Mouse (Mus musculus) limb, embryonic 10.5 days (tissue): ENCODE measurements around the gene Atp8a2. TPM values are rescaled to one million over a fixed set of nuclear protein-coding genes. Genes with fewer than 3 reads are reported as not detected.
"Not testable (repeated sequence)": the region's sequence is repeated elsewhere in the genome, so short reads cannot be mapped to it uniquely, and the experiment has no call there.

Source experiments
- DNase-seq: peaks from one replicate; pipeline ENCODE4 v3.0.0-alpha.2; 2017; ENCODE audit warnings: low spot score
- H3K27ac ChIP-seq: fragments of 300-500 bp; sonication (generic); 2 replicates; pipeline ENCODE4 v1.5.1; 2016; ENCODE audit warnings: mild to moderate bottlenecking
- H3K27me3 ChIP-seq: fragments of 300-500 bp; sonication (generic); 2 replicates; pipeline ENCODE4 v1.6.1; 2016; ENCODE audit warnings: low read depth, mild to moderate bottlenecking; ENCODE audit not compliant: poor library complexity, severe bottlenecking
- H3K36me3 ChIP-seq: fragments of 300-500 bp; sonication (generic); 2 replicates; pipeline ENCODE4 v1.6.1; 2016; ENCODE audit warnings: mild to moderate bottlenecking, moderate library complexity
- H3K4me1 ChIP-seq: fragments of 300-500 bp; sonication (generic); 2 replicates; pipeline ENCODE4 v1.6.1; 2016
- H3K4me3 ChIP-seq: fragments of 300-500 bp; sonication (generic); 2 replicates; pipeline ENCODE4 v1.5.1; 2016; ENCODE audit warnings: mild to moderate bottlenecking, moderate library complexity
- H3K9me3 ChIP-seq: fragments of 300-500 bp; sonication (generic); replicated peaks from 2 replicates; pipeline ENCODE4 v1.6.1; 2016; ENCODE audit warnings: mild to moderate bottlenecking
- WGBS: fragments of 180-500 bp; shearing (Covaris S2); methylation state at CpG from one replicate; pipeline ENCODE4 v1.1.7; 2016; 5-methylcytosine and 5-hydroxymethylcytosine counted together
- polyA plus RNA-seq: library from polyadenylated mRNA; unstranded; fragments of >200 nt; fragmentation: Nextera tagmentation; extraction: Ambion mirVana; gene quantifications from 2 replicates; pipeline ENCODE4 v1.2.1, GENCODE M21; 2016

Atp8a2 gene
- polyA plus RNA-seq, 1 experiment from 2014 or later, result 2.8 TPM

- Histone ChIP-seq H3K36me3 (no peaks in the 10 kb centered on the region), H3K9me3 (no peaks in the 10 kb centered on the region), H3K27ac (peak overlapping the region; percentile 36; the same call in 1 of the 2 replicates), H3K27me3 (no peaks in the 10 kb centered on the region), H3K4me1 (peaks cover 12% of the 10 kb centered on the region), H3K4me3 (no peak overlapping the region)
- 46% methylated on average over 14 of the region's 14 CpGs for WGBS
- DNase-seq, result peak; percentile 37
Observed at GRCm38 (mm10) chr14:59839951-59840720, 356.8 kb downstream of the Atp8a2 start.

DNA sequence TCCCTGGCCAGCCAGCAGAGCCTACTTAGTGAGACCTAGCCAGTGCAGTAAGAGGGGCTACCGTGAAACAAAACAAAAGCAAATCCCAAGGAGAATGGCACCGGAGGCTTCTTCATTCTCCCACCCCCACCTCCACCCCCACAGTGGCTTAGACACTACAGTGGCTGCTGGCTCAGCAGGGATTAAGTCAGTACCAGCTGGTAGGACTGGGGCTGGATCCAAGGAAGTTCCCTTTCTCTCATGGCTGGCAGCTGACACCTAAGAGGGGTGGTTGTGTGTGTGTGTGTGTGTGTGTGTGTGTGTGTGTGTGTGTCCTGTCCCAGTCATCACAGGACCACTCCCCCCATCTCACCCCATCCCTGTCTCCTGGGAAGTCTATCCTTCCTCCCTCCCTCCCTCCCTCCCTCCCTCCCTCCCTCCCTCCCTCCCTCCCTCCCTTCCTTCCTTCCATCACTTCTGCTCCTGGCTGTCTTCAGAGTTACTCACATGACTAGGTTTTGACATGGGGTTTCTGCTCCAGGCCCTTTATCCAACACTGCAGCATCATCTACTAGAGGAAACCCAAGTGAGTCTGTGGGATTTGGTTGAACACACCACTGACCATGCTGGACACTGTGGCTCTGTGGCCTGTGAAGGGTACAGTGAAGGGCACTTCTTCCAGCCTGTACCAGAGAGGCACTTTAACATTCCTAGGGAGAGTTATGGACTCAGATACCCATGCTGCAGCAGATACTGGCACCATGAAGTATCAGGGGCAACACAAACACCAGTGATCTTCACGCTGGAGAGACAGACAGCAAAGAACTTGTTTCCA is 358.3 kb downstream of the Atp8a2 start:
- H3K4me1 ChIP-seq, result peaks cover 12% of the 10 kb centered on the region
- not testable (repeated sequence) for H3K36me3 ChIP-seq, H3K27me3 ChIP-seq, H3K4me3 ChIP-seq, H3K9me3 ChIP-seq, H3K27ac ChIP-seq, DNase-seq
- WGBS, result 91% methylated on average over 1 of the region's 3 CpGs

- not testable (repeated sequence) for H3K27ac ChIP-seq, DNase-seq, H3K9me3 ChIP-seq, H3K27me3 ChIP-seq, H3K4me3 ChIP-seq, H3K36me3 ChIP-seq
- no CpG with 5 or more reads among the region's 3 CpGs for WGBS
- H3K4me1 ChIP-seq, result peaks cover 12% of the 10 kb centered on the region
Observed at GRCm38 (mm10) chr14:59837691-59838241, 359.2 kb downstream of the Atp8a2 start.

DNA sequence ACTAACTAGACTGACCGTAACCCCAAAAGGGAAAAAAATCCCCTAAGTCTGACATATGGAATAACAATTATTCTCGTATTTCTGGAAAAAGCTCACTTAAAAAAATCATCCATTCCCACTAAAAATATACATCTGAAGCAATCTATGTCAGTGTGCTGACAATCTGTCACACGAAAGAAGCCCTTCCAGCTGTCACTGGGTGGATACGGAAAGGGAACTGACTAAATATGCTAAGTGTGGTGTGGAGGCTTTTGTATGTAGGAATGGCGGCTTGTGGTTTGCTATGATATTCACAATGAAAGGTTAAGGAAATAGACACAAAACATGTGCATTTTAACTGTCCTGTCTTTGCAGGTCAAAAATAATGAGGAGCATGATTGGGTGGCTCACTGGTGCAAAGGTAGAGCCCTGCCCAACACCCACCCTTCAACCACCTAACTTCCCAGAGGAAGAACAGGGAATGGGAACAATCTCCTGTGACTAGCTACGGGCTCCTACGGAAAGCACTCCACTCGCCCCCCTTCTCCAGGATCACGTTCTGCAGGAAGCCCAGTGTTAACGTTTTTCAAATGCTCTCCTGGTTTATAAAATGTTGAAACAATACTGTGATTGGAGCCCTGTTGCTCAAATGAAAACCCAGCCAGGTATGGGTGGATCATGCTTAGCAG is 360.0 kb downstream of the Atp8a2 start:
- DNase-seq, result no peak
- H3K27ac ChIP-seq, result no peak overlapping the region
- WGBS, result 67% methylated on average over 10 of the region's 10 CpGs
- no peaks in the 10 kb centered on the region for H3K27me3 ChIP-seq
- H3K4me1 ChIP-seq, result peaks cover 12% of the 10 kb centered on the region
- H3K9me3 ChIP-seq, result no peaks in the 10 kb centered on the region
- no peaks in the 10 kb centered on the region for H3K36me3 ChIP-seq
- no peak overlapping the region for H3K4me3 ChIP-seq

- no peak for DNase-seq
- Histone ChIP-seq H3K36me3 (no peaks in the 10 kb centered on the region), H3K27me3 (no peaks in the 10 kb centered on the region), H3K4me3 (no peak overlapping the region), H3K27ac (no peak overlapping the region), H3K4me1 (peaks cover 17% of the 10 kb centered on the region), H3K9me3 (no peaks in the 10 kb centered on the region)
- WGBS, result 77% methylated on average over 5 of the region's 5 CpGs
Observed at GRCm38 (mm10) chr14:59829580-59829979, 367.4 kb downstream of the Atp8a2 start.

DNA sequence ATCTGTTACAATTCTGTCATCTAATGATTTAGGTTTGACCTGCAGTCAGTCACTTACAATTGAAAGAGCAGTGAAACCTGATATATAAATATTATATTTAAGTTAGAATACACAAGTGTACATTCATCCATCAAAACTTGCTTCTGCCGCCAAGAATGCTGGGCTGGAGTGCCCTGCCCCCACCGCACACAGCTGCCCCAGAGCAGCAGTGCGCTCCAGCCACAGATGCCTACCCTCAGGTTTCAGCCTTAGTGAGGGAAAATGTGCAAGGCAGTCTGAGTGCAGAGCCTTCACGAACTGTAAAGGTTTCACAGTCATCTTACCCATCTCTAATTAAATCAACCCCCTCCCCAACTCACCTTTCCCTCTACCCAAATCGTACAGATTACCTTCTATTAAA is 369.6 kb downstream of the Atp8a2 start:
- Histone ChIP-seq H3K4me1 (peaks cover 17% of the 10 kb centered on the region), H3K27me3 (no peaks in the 10 kb centered on the region), H3K9me3 (no peaks in the 10 kb centered on the region), H3K36me3 (no peaks in the 10 kb centered on the region), H3K27ac (peak overlapping the region; percentile 32; the same call in 1 of the 2 replicates), H3K4me3 (no peak overlapping the region)
- DNase-seq, result no peak
- 74% methylated on average over 5 of the region's 5 CpGs for WGBS

DNA sequence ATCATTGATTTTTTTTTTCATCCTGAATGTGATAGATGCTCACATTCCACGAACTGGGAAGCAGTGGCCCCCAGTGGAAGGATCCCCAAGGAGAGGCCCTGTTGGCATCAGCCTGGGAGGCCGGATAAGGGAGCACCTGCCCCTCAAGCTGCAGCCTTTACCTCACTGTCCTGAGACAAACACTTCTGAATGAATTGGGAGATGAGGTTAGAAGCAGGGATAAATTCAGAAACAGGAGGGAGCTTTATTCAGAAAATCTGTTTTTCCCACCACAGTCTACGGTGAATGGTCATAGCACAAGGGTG is 376.9 kb downstream of the Atp8a2 start:
- Histone ChIP-seq H3K4me1 (peaks cover 12% of the 10 kb centered on the region), H3K36me3 (no peaks in the 10 kb centered on the region), H3K4me3 (no peak overlapping the region), H3K9me3 (0 out of 2 replicates have a peak, but pooled peaks cover 4% of the 10 kb centered on the region), H3K27ac (no peak overlapping the region), H3K27me3 (no peaks in the 10 kb centered on the region)
- 69% methylated on average over 3 of the region's 3 CpGs for WGBS
- DNase-seq, result no peak

GRCm38 (mm10) chr14:59819215-59820114 is 377.5 kb downstream of the Atp8a2 start:
- no peaks in the 10 kb centered on the region for H3K36me3 ChIP-seq
- peaks cover 18% of the 10 kb centered on the region for H3K4me1 ChIP-seq
- H3K27ac ChIP-seq, result no peak overlapping the region
- no peak for DNase-seq
- H3K27me3 ChIP-seq, result no peaks in the 10 kb centered on the region
- H3K9me3 ChIP-seq, result 0 out of 2 replicates have a peak, but pooled peaks cover 4% of the 10 kb centered on the region
- no peak overlapping the region for H3K4me3 ChIP-seq
- WGBS, result 80% methylated on average over 5 of the region's 5 CpGs

GRCm38 (mm10) chr14:59810316-59810715 is 386.7 kb downstream of the Atp8a2 start:
- H3K27me3 ChIP-seq, DNase-seq, H3K36me3 ChIP-seq, H3K4me3 ChIP-seq, H3K9me3 ChIP-seq: not testable (repeated sequence)
- 91% methylated on average over 2 of the region's 2 CpGs for WGBS
- Histone ChIP-seq H3K27ac (peak overlapping the region; percentile 42; the same call in 1 of the 2 replicates), H3K4me1 (peaks cover 48% of the 10 kb centered on the region)

GRCm38 (mm10) chr14:59809790-59810189 is 387.2 kb downstream of the Atp8a2 start:
- H3K36me3 ChIP-seq, result no peaks in the 10 kb centered on the region

GRCm38 (mm10) chr14:59807528-59808300 is 389.3 kb downstream of the Atp8a2 start:
- 59% methylated on average over 7 of the region's 7 CpGs for WGBS
- Histone ChIP-seq H3K27me3 (no peaks in the 10 kb centered on the region), H3K4me3 (no peak overlapping the region), H3K27ac (peak overlapping the region; percentile 75; the same call in 1 of the 2 replicates), H3K4me1 (peaks cover 42% of the 10 kb centered on the region), H3K9me3 (no peaks in the 10 kb centered on the region), H3K36me3 (no peaks in the 10 kb centered on the region)
- DNase-seq, result peak; percentile 41

More at GRCm38 (mm10) chr14:59809790-59810189, 387.2 kb downstream of the Atp8a2 start:
- no peaks in the 10 kb centered on the region for H3K27me3 ChIP-seq
- DNase-seq, result no peak
- H3K4me1 ChIP-seq, result peaks cover 44% of the 10 kb centered on the region
- H3K27ac ChIP-seq, result no peak overlapping the region
- no peaks in the 10 kb centered on the region for H3K9me3 ChIP-seq
- H3K4me3 ChIP-seq, result no peak overlapping the region
- WGBS, result 60% methylated on average over 4 of the region's 4 CpGs
